ENCODE assay signal across 17 mouse cellular contexts in genomic region chr13:97347696-97348095, GRCm38 (mm10).
DNase-seq lines count a peak whose midpoint lies in the region; ATAC-seq and TF ChIP-seq lines count a peak whose summit lies in the region.
"Had no signal": no experiment of that assay in that cellular context is flagged by ENCODE, and none has a peak within 500 bp of the region (broad histone marks: within the 10 kb centered on the region; RNA-seq: fewer than 3 reads in every experiment).

No protein-coding gene starts in this region.

- peak; percentile 8 for DNase-seq in forebrain, embryonic 14.5 days (ENCODE audit: low spot score)
- no peak for DNase-seq in forebrain, embryonic 11.5 days (ENCODE audit: low spot score)
- peak; percentile 27 for DNase-seq in kidney, adult 2 months
- DNase-seq in heart, postnatal 4 days: peak; percentile 45
- DNase-seq in layer of hippocampus, adult 11-12 months (ENCODE audit: low spot score): no peak
- no peak for DNase-seq in testis, postnatal 10 days (ENCODE audit: low spot score)
- DNase-seq: B cell, adult 2 months; cerebellum, postnatal 10 days; embryo, embryonic 11 days; kidney, adult 8-10 months; midbrain, embryonic 14.5 days; right cerebral cortex, postnatal 4 days had no signal

- H3K4me1 ChIP-seq in forebrain, embryonic 14.5 days (ENCODE audit: control insufficient read depth, insufficient read depth, low read length): no peaks in the 10 kb centered on the region
- no peaks in the 10 kb centered on the region for H3K4me1 ChIP-seq in forebrain, embryonic 11.5 days (replicated peaks; ENCODE audit: control insufficient read depth, insufficient read depth, low read length)
- H3K4me1 ChIP-seq in kidney, adult 2 months (ENCODE audit: control insufficient read depth, insufficient read depth, low read length): no peaks in the 10 kb centered on the region
- no peaks in the 10 kb centered on the region for H3K4me1 ChIP-seq in kidney, embryonic 15.5 days
- H3K4me1 ChIP-seq: liver, embryonic 15.5 days; neural tube, embryonic 15.5 days had no signal

- H3K4me2 ChIP-seq in forebrain, embryonic 14.5 days (ENCODE audit: low read length): no peak overlapping the region
- H3K4me2 ChIP-seq in forebrain, embryonic 11.5 days (ENCODE audit: low read depth, low read length, severe bottlenecking): no peak overlapping the region
- H3K4me2 ChIP-seq in kidney, embryonic 15.5 days: no peak overlapping the region
- H3K4me2 ChIP-seq: forebrain, embryonic 15.5 days; liver, embryonic 15.5 days; neural tube, embryonic 15.5 days had no signal

- H3K4me3 ChIP-seq in forebrain, embryonic 14.5 days (ENCODE audit: low read depth, low read length): no peak overlapping the region
- H3K4me3 ChIP-seq in forebrain, embryonic 11.5 days (ENCODE audit: low read depth, low read length): no peak overlapping the region
- H3K4me3 ChIP-seq in kidney, adult 2 months (ENCODE audit: insufficient read depth, low read depth, low read length): no peak overlapping the region
- H3K4me3 ChIP-seq in kidney, embryonic 15.5 days (replicated peaks): no peak overlapping the region
- H3K4me3 ChIP-seq: forebrain, embryonic 15.5 days; liver, embryonic 15.5 days; myocyte; neural tube, embryonic 15.5 days had no signal

- WGBS in forebrain, embryonic 14.5 days: 84% methylated on average over 7 of the region's 7 CpGs
- 93% methylated on average over 7 of the region's 7 CpGs for WGBS in forebrain, embryonic 11.5 days
- WGBS in kidney, adult 2 months: 73% methylated on average over 7 of the region's 7 CpGs
- 78% methylated on average over 7 of the region's 7 CpGs for WGBS in kidney, embryonic 15.5 days

- no peaks in the 10 kb centered on the region for H3K27me3 ChIP-seq in forebrain, embryonic 14.5 days (replicated peaks; ENCODE audit: control insufficient read depth, insufficient read depth, low read length)
- H3K27me3 ChIP-seq in forebrain, embryonic 11.5 days (ENCODE audit: control insufficient read depth, insufficient read depth, low read length): no peaks in the 10 kb centered on the region
- no peaks in the 10 kb centered on the region for H3K27me3 ChIP-seq in kidney, adult 2 months (replicated peaks; ENCODE audit: control insufficient read depth, insufficient read depth, low read length)
- no peaks in the 10 kb centered on the region for H3K27me3 ChIP-seq in kidney, embryonic 15.5 days
- H3K27me3 ChIP-seq: forebrain, embryonic 15.5 days; liver, embryonic 15.5 days; neural tube, embryonic 15.5 days had no signal

- no peak for ATAC-seq in forebrain, embryonic 14.5 days
- no peak for ATAC-seq in forebrain, embryonic 11.5 days (replicated peaks; ENCODE audit: low FRiP score)
- ATAC-seq in kidney, embryonic 15.5 days (replicated peaks; ENCODE audit: low FRiP score): no peak
- ATAC-seq: forebrain, embryonic 15.5 days had no signal

- TF ChIP-seq POLR2A in kidney, adult 2 months (IDR thresholded peaks at IDR 0.05; ENCODE audit: low read depth, low read length): no peak

- H3K27ac ChIP-seq in forebrain, embryonic 14.5 days (ENCODE audit: low read depth, low read length): no peak overlapping the region
- H3K27ac ChIP-seq in forebrain, embryonic 11.5 days (ENCODE audit: low read depth, low read length): no peak overlapping the region
- H3K27ac ChIP-seq in kidney, adult 2 months (ENCODE audit: insufficient read depth, low read depth, low read length): no peak overlapping the region
- H3K27ac ChIP-seq in kidney, embryonic 15.5 days: no peak overlapping the region
- H3K27ac ChIP-seq: forebrain, embryonic 15.5 days; liver, embryonic 15.5 days; neural tube, embryonic 15.5 days had no signal

- no peaks in the 10 kb centered on the region for H3K9me3 ChIP-seq in forebrain, embryonic 14.5 days (replicated peaks; ENCODE audit: control insufficient read depth, low read length)
- H3K9me3 ChIP-seq in forebrain, embryonic 11.5 days (ENCODE audit: control insufficient read depth, low read length): no peaks in the 10 kb centered on the region
- no peaks in the 10 kb centered on the region for H3K9me3 ChIP-seq in kidney, embryonic 15.5 days (replicated peaks)
- H3K9me3 ChIP-seq: forebrain, embryonic 15.5 days; liver, embryonic 15.5 days; neural tube, embryonic 15.5 days had no signal

- H3K36me3 ChIP-seq in forebrain, embryonic 14.5 days (ENCODE audit: control insufficient read depth, insufficient read depth, low read length): no peaks in the 10 kb centered on the region
- H3K36me3 ChIP-seq in forebrain, embryonic 11.5 days (ENCODE audit: control insufficient read depth, insufficient read depth, low read length): no peaks in the 10 kb centered on the region
- no peaks in the 10 kb centered on the region for H3K36me3 ChIP-seq in kidney, adult 2 months (ENCODE audit: control insufficient read depth, insufficient read depth, low read length)
- H3K36me3 ChIP-seq in kidney, embryonic 15.5 days: no peaks in the 10 kb centered on the region
- H3K36me3 ChIP-seq: forebrain, embryonic 15.5 days; liver, embryonic 15.5 days; neural tube, embryonic 15.5 days had no signal

- H3K9ac ChIP-seq in forebrain, embryonic 14.5 days (ENCODE audit: low read length): no peak overlapping the region
- H3K9ac ChIP-seq in forebrain, embryonic 11.5 days (ENCODE audit: low read length): no peak overlapping the region
- no peak overlapping the region for H3K9ac ChIP-seq in kidney, embryonic 15.5 days
- H3K9ac ChIP-seq: forebrain, embryonic 15.5 days; liver, embryonic 15.5 days; neural tube, embryonic 15.5 days had no signal

- TF ChIP-seq CTCF in kidney, adult 2 months (conservative IDR thresholded peaks at IDR 0.05; ENCODE audit: insufficient read depth, insufficient read length, low read depth, low read length): no peak

Comparison
In these comparisons a context has a peak if more than half of its experiments do, and no peak if none do; other contexts are left out.
1. DNase-seq: peak in forebrain, embryonic 14.5 days (single experiment), kidney, adult 2 months (single experiment) and heart, postnatal 4 days (single experiment); none in forebrain, embryonic 11.5 days (single experiment), layer of hippocampus, adult 11-12 months (single experiment) and testis, postnatal 10 days (single experiment).